Mouse (Mus musculus): ENCODE measurements around the gene Amelx. TPM values are rescaled to one million over a fixed set of nuclear protein-coding genes. Genes with fewer than 3 reads are reported as not detected.

Amelx gene
- polyA plus RNA-seq, 1 experiment from 2014 or later, result not detected

Other genes starting within 250 kb of the Amelx start
- gene Hccs, start 133.2 kb upstream of the Amelx start, polyA plus RNA-seq (2016; fragmentation: Nextera tagmentation; extraction: Ambion mirVana), result 34.8 and 36.0 TPM in 2 replicates